Mouse (Mus musculus) forebrain, embryonic 11.5 days (tissue): ENCODE results near the gene Ndufa3. TPM values are rescaled to one million over a fixed set of nuclear protein-coding genes. Genes with fewer than 3 reads are reported as not detected.

Source experiments
- ATAC-seq: fragments of 200-750 bp; cut with Nextera tagmentation; replicated peaks from 2 replicates; pipeline ENCODE4 v1.8.0; 2017; ENCODE audit warnings: moderate TSS enrichment; ENCODE audit not compliant: low FRiP score
- DNase-seq: peaks from one replicate; pipeline ENCODE4 v3.0.0-alpha.2; 2017; ENCODE audit warnings: low spot score
- H3K27ac ChIP-seq: fragments of 300-500 bp; sonication (generic); 2 replicates; pipeline ENCODE4 v1.5.1; 2014; ENCODE audit warnings: low read depth, low read length
- H3K27me3 ChIP-seq: fragments of 300-500 bp; sonication (generic); 2 replicates; pipeline ENCODE4 v1.6.1; 2014; ENCODE audit warnings: mild to moderate bottlenecking, low read length, mixed read lengths; ENCODE audit not compliant: control insufficient read depth, insufficient read depth
- H3K36me3 ChIP-seq: fragments of 300-500 bp; sonication (generic); 2 replicates; pipeline ENCODE4 v1.6.1; 2014; ENCODE audit warnings: mild to moderate bottlenecking, low read length, moderate library complexity, mixed read lengths; ENCODE audit not compliant: control insufficient read depth, insufficient read depth
- H3K4me1 ChIP-seq: fragments of 300-500 bp; sonication (generic); replicated peaks from 2 replicates; pipeline ENCODE4 v1.6.1; 2014; ENCODE audit warnings: low read length, mixed read lengths; ENCODE audit not compliant: control insufficient read depth, insufficient read depth
- H3K4me2 ChIP-seq: fragments of 300-500 bp; sonication (generic); 2 replicates; pipeline ENCODE4 v1.6.1; 2014; ENCODE audit warnings: low read depth, mild to moderate bottlenecking, low read length, moderate library complexity, mixed read lengths; ENCODE audit not compliant: severe bottlenecking
- H3K4me3 ChIP-seq: fragments of 300-500 bp; sonication (generic); 2 replicates; pipeline ENCODE4 v1.5.1; 2014; ENCODE audit warnings: low read depth, low read length
- H3K9ac ChIP-seq: fragments of 300-500 bp; sonication (generic); 2 replicates; pipeline ENCODE4 v1.6.1; 2014; ENCODE audit warnings: low read length
- H3K9me3 ChIP-seq: fragments of 300-500 bp; sonication (generic); 2 replicates; pipeline ENCODE4 v1.6.1; 2016; ENCODE audit warnings: low read length, mixed read lengths; ENCODE audit not compliant: control insufficient read depth
- WGBS: fragments of 180-500 bp; shearing (Covaris S2); extraction: QIAGEN DNeasy Blood & Tissue Kit; methylation state at CpG from one replicate; pipeline ENCODE4 v1.1.7; 2014; 5-methylcytosine and 5-hydroxymethylcytosine counted together
- polyA plus RNA-seq: library from polyadenylated mRNA; unstranded; fragments of >200 nt; fragmentation: Nextera tagmentation; extraction: Ambion mirVana; gene quantifications from 2 replicates; pipeline ENCODE4 v1.2.1, GENCODE M21; 2014

The Ndufa3 gene
- polyA plus RNA-seq, 1 experiment from 2014 or later, result 338 TPM

DNA sequence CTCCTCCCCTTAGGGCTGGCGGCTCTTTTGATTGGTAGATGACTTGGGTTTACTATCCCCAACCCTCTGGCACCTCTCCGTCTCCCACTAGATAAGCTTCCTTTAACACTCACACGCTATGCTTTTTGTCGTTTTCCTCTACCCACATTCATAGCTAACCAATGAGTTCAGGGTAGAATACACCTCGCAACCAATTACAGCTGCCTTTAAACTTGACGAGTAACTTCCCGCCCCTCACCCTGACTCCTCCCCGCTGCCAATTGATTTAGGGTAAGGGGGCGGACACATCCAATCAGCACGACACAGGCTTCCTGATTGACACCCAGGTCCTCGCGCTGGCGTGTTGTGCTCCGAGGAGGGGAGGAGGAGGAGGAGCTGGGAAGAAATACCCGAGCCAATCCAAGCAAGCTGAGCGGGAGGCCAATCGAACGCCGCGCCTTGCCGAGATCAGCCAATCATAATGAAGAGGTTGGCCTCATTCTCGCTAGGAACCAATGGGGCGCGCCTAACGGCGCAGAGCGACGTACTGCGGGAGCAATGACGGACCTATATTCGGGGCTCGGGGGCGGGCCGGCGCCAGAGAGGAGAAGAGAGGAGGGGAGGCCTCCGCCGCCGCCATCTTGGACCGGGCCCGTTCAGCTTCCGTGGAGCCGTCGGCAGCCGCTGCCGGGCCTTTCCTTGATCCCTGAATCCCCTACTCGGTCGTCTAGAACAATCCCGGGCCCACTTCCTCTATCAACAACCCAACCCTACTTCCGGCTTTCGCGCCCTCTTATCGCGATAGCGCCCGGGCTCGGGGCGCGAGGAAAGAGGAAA, 27.7 kb downstream of the Ndufa3 start, which contains the start of gene Cnot3:
Cnot3 (plus strand) TSS at position 597 of the 816 bp plus-strand sequence.
- ATAC-seq, result peak; percentile 99
- Histone ChIP-seq H3K4me3 (peak within 1 kb of the TSS; percentile 99), H3K4me2 (peak within 1 kb of the TSS; percentile 71), H3K27ac (peak within 1 kb of the TSS; percentile 97), H3K9ac (peak within 1 kb of the TSS; percentile 98), H3K36me3 (peaks cover 2% of the 10 kb centered on the region; the same call in 1 of the 2 replicates), H3K27me3 (no peaks in the 10 kb centered on the region), H3K9me3 (no peaks in the 10 kb centered on the region), H3K4me1 (peaks cover 17% of the 10 kb centered on the region)
- under 1% methylated on average over 38 of the region's 58 CpGs for WGBS
- DNase-seq, result peak; percentile 97

DNA sequence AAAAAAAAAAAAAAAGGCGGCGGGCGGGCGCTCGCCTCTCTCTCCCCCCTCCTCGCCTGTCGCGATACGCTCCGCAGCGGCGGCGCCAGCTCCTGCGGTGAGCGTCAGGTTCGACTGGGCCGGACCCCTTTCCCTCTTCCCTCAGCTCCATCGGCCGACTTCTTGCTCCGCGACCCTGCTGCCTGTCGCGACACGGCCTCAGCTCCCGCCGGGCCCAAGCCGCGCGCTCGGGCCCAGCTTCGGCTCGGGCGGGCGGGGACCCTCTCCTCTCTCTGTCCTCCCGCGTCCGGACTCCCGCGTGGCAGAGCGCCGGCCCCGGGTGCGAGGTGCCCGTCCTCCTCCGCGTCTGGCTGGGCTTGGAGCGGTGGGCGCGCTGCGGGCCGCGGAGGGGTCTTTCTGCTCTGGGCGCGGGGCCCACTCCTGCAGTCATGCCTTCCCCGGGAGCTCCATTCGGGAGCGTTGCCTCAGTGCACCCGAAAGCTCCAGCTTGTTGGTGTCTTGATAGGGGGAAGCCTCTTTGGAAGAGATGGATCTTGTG, 28.4 kb downstream of the Ndufa3 start:
- DNase-seq, result no peak
- H3K9me3 ChIP-seq, result no peaks in the 10 kb centered on the region
- ATAC-seq, result peak; percentile 4
- H3K27me3 ChIP-seq, result no peaks in the 10 kb centered on the region
- H3K4me3 ChIP-seq, result peak overlapping the region; percentile 99
- H3K9ac ChIP-seq, result peak overlapping the region; percentile 98
- peak overlapping the region; percentile 97 for H3K27ac ChIP-seq
- peaks cover 2% of the 10 kb centered on the region; the same call in 1 of the 2 replicates for H3K36me3 ChIP-seq
- H3K4me1 ChIP-seq, result peaks cover 17% of the 10 kb centered on the region
- peak overlapping the region; percentile 71 for H3K4me2 ChIP-seq
- under 1% methylated on average over 49 of the region's 58 CpGs for WGBS

DNA sequence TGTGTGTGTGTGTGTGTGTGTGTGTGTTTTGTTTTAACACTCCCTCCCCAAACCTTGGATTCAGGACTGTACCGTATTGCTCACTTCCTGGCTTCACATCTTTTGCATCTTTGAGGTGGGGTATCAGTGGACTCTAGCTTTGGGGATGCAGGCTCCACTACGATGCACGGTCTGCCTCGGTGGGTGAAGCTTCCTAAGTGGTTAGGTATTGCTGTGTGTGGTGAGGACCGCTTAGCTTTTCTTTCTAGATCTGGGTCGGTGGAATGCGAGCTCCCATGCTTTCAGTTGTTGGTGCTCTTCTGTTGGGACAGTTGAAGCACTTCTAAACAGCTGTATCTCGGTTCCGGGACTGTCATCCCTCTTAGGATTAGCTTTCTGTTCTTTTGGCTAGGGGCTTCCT, 29.0 kb downstream of the Ndufa3 start:
- no peaks in the 10 kb centered on the region for H3K27me3 ChIP-seq
- ATAC-seq (no peak), DNase-seq (no peak)
- H3K36me3 ChIP-seq, result peaks cover 8% of the 10 kb centered on the region; the same call in 1 of the 2 replicates
- peak overlapping the region; percentile 98 for H3K9ac ChIP-seq
- no peaks in the 10 kb centered on the region for H3K9me3 ChIP-seq
- H3K4me2 ChIP-seq, result peak overlapping the region; percentile 71
- peaks cover 17% of the 10 kb centered on the region for H3K4me1 ChIP-seq
- 33% methylated on average over 9 of the region's 9 CpGs for WGBS
- no peak overlapping the region for H3K27ac ChIP-seq
- H3K4me3 ChIP-seq, result peak overlapping the region; percentile 99

DNA sequence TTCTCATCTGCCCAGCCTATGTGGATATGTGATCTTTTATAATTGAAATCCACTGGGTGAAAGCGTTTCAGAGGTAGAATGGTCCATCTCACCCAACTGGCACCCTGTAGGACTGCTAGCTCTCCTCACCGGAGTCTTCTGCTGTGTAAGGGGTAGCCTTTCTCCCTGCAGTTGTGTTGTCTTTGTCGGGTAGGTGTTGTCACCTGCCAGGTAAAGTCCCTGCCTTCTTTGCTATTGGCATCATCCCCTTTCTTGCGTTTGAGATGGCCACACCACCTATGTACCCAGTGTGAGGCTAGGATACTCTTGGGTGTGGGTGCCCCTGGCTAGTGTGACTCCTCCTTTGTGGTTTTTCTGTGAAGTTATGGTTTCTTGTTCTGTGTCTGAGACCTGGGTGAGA, 29.5 kb downstream of the Ndufa3 start:
- H3K4me1 ChIP-seq, result peaks cover 17% of the 10 kb centered on the region
- no peak overlapping the region for H3K27ac ChIP-seq
- H3K36me3 ChIP-seq, result peaks cover 11% of the 10 kb centered on the region; the same call in 1 of the 2 replicates
- 69% methylated on average over 4 of the region's 4 CpGs for WGBS
- peak overlapping the region; percentile 71 for H3K4me2 ChIP-seq
- no peaks in the 10 kb centered on the region for H3K9me3 ChIP-seq
- ATAC-seq (no peak), DNase-seq (no peak)
- H3K27me3 ChIP-seq, result no peaks in the 10 kb centered on the region
- H3K4me3 ChIP-seq, result peak overlapping the region; percentile 99
- H3K9ac ChIP-seq, result peak overlapping the region; percentile 98

DNA sequence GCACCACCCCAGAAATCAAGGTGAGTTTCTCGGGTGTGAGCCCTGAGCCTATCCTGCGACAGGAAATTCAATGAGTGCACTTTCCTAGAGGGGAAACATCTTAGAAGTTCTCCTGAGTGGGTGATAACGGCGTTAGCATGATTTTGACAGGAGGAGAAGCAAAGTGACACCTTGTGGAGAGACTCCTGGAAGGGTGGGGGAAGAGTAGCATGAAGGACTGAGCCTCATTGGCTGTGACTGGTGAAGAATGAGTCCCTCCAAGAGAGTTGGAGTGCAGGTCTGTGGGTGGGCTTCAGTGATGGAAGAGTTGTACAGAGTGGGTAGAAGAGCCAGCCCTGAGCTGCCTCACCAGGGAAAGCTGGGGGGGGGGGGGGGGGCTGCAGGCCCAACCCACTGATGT, 39.8 kb downstream of the Ndufa3 start:
- 92% methylated on average over 4 of the region's 4 CpGs for WGBS
- ATAC-seq, result no peak

DNA sequence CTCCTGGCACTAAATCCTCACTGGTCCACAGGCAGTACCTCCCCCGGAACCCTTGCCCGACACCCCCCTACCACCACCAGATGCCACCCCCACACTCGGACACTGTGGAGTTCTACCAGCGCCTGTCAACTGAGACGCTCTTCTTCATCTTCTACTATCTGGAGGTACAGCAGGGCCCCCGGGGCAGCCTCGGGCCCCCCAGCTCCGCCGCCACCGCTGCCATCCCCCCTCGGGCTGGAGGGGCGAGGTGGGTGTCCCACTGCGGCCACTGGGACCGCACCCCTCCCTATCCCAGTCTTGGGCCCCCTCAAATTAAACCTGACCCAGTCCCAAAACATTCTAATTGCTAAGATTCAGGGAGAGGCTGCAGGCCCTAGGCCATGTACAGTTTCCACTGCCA, 41.4 kb downstream of the Ndufa3 start:
- ATAC-seq (no peak), DNase-seq (no peak)
- Histone ChIP-seq H3K4me1 (peaks cover 2% of the 10 kb centered on the region; the same call in 1 of the 2 replicates), H3K27ac (no peak overlapping the region), H3K4me3 (no peak overlapping the region), H3K9ac (no peak overlapping the region), H3K9me3 (no peaks in the 10 kb centered on the region), H3K4me2 (no peak overlapping the region), H3K27me3 (no peaks in the 10 kb centered on the region), H3K36me3 (peaks cover 51% of the 10 kb centered on the region)
- 95% methylated on average over 14 of the region's 14 CpGs for WGBS

More for the DNA sequence above, 39.8 kb downstream of the Ndufa3 start:
- no peak for DNase-seq
- no peaks in the 10 kb centered on the region for H3K4me1 ChIP-seq
- no peak overlapping the region for H3K4me2 ChIP-seq
- no peak overlapping the region for H3K4me3 ChIP-seq
- H3K9me3 ChIP-seq, result no peaks in the 10 kb centered on the region
- H3K9ac ChIP-seq, result no peak overlapping the region
- H3K27me3 ChIP-seq, result no peaks in the 10 kb centered on the region
- no peak overlapping the region for H3K27ac ChIP-seq
- peaks cover 59% of the 10 kb centered on the region for H3K36me3 ChIP-seq

DNA sequence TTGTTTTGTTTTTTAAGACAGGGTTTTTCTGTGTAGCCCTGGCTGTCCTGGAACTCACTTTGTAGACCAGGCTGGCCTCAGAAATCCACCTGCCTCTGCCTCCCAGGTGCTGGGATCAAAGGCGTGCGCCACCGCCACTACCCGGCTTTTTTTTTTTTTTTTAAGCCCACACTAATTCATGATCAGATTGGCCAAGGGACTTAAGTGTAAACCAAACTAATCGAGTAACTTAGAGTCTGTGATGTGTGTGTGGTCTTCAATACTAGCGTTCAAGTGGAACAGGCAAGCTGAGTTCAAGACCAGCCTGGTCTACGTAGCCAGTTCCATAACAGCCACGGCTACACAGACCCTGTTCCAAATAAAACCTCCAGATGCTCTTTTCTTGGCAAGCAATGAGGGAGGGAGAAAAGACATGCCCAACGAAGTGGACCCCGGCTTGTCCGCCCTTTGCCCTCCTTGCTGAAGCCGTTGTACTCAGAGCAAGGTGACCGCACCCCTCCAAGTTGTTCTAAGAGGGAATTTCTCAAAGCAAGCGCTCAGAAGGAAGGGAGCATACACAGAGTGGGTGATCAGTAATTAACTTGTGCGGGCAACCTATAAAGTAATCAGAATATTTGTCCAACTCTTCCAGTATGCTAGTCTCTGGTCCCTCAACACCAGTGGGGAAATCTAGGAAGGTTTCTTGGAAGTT, 47.5 kb downstream of the Ndufa3 start:
- H3K9me3 ChIP-seq, result no peaks in the 10 kb centered on the region
- peaks cover 18% of the 10 kb centered on the region for H3K36me3 ChIP-seq
- DNase-seq (no peak), ATAC-seq (peak; percentile 43)
- peak overlapping the region; percentile 79 for H3K4me2 ChIP-seq
- no peaks in the 10 kb centered on the region for H3K27me3 ChIP-seq
- H3K4me1 ChIP-seq, result peaks cover 16% of the 10 kb centered on the region
- peak overlapping the region; percentile 79 for H3K9ac ChIP-seq
- H3K4me3 ChIP-seq, result peak overlapping the region; percentile 69
- H3K27ac ChIP-seq, result peak overlapping the region; percentile 73; the same call in 1 of the 2 replicates
- 34% methylated on average over 15 of the region's 15 CpGs for WGBS

DNA sequence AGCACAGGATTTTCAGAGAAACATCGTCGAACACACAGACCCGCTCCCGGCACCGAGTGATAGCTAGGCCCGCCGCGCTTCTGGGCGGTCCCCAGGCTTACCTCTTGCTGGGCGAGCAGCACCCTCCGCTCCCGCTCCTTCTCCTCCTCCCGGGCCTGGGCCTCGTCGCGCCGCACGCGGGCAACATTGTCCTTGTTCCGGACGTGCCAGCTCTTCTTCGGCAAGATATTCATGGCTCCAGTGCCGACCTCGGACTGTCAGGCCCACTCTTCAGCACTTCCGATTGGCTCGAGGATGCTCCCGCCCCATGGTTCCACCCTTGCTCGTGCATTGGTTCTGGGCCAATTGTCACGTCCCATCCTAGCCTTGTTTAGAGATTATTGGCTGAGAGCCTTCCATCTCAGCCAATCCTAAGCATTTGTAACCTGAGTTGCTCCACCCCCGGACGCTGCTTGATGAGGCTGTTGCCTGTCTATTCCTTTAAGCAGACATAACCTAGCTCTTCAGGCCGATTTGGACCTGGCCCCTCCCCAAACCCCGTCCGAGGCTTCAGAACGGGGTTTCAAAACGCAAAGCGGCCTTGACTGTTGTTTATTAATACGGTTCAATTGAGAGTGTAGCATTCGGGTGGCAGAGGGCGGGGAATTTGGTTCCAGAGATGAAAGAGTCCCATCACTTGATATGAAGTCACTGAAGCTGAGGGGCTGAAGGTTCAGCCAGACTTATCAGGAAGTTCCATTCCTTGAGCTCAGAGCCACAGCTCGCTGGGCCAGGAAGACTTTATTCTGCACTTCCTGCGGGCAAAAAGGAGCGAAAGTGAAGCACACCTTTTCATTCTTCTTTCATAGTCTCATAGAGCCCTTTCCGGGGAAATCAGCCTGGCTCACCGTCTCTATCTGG, 48.3 kb downstream of the Ndufa3 start, which contains the start of gene Leng1:
Leng1 (minus strand) TSS at position 626 of the 900 bp plus-strand sequence.
- peak within 1 kb of the TSS; percentile 79 for H3K4me2 ChIP-seq
- H3K27ac ChIP-seq, result peak within 1 kb of the TSS; percentile 73
- peak within 1 kb of the TSS; percentile 69 for H3K4me3 ChIP-seq
- WGBS, result 5% methylated on average over 45 of the region's 45 CpGs
- ATAC-seq (peak; percentile 99), DNase-seq (peak; percentile 94)
- H3K36me3 ChIP-seq, result peaks cover 11% of the 10 kb centered on the region
- peak within 1 kb of the TSS; percentile 79 for H3K9ac ChIP-seq
- no peaks in the 10 kb centered on the region for H3K9me3 ChIP-seq
- peaks cover 16% of the 10 kb centered on the region for H3K4me1 ChIP-seq
- H3K27me3 ChIP-seq, result no peaks in the 10 kb centered on the region
